7 mouse cellular contexts compared by ENCODE assay signal in genomic region chr1:51996751-51997659, GRCm38 (mm10). TPM values are rescaled to one million over a fixed set of nuclear protein-coding genes. Genes with fewer than 3 reads are reported as not detected.
DNase-seq lines count a peak whose midpoint lies in the region; ATAC-seq and TF ChIP-seq lines count a peak whose summit lies in the region.

No protein-coding gene starts in this region.

- WGBS in liver, embryonic 16.5 days (ENCODE audit: insufficient replicate concordance): 52% methylated on average over 11 of the region's 11 CpGs
- 31% methylated on average over 11 of the region's 11 CpGs for WGBS in limb, embryonic 14.5 days
- 23% methylated on average over 11 of the region's 11 CpGs for WGBS in stomach, embryonic 15.5 days

- H3K9me3 ChIP-seq in liver, embryonic 16.5 days (replicated peaks; ENCODE audit: control insufficient read depth, low read length): no peaks in the 10 kb centered on the region
- H3K9me3 ChIP-seq in limb, embryonic 14.5 days (ENCODE audit: control insufficient read depth, low read length): no peaks in the 10 kb centered on the region
- H3K9me3 ChIP-seq in stomach, embryonic 15.5 days: no peaks in the 10 kb centered on the region

- H3K9ac ChIP-seq in liver, embryonic 16.5 days (ENCODE audit: low read depth, low read length): no peak overlapping the region
- H3K9ac ChIP-seq in limb, embryonic 14.5 days (ENCODE audit: low read depth, low read length, severe bottlenecking): no peak overlapping the region
- H3K9ac ChIP-seq in stomach, embryonic 15.5 days: no peak overlapping the region

- no peak overlapping the region for H3K4me2 ChIP-seq in liver, embryonic 16.5 days (ENCODE audit: low read depth, low read length)
- no peak overlapping the region for H3K4me2 ChIP-seq in limb, embryonic 14.5 days (replicated peaks; ENCODE audit: low read depth, low read length, severe bottlenecking)
- H3K4me2 ChIP-seq in stomach, embryonic 15.5 days: peak overlapping the region; percentile 21; the same call in 1 of the 2 replicates

- H3K27ac ChIP-seq in liver, embryonic 16.5 days (ENCODE audit: low read length): no peak overlapping the region
- peak overlapping the region; percentile 40; the same call in 1 of the 2 replicates for H3K27ac ChIP-seq in limb, embryonic 14.5 days (replicated peaks; ENCODE audit: low read depth, low read length)
- peak overlapping the region; percentile 82 for H3K27ac ChIP-seq in stomach, embryonic 15.5 days

- H3K4me1 ChIP-seq in liver, embryonic 16.5 days (ENCODE audit: control insufficient read depth, low read depth, low read length): no peaks in the 10 kb centered on the region
- H3K4me1 ChIP-seq in limb, embryonic 14.5 days (ENCODE audit: control insufficient read depth, insufficient read depth, low read length): peaks cover 10% of the 10 kb centered on the region; the same call in 1 of the 2 replicates
- H3K4me1 ChIP-seq in stomach, embryonic 15.5 days: peaks cover 10% of the 10 kb centered on the region

- no peak for DNase-seq in liver
- peak; percentile 12 to 21 for DNase-seq in heart, adult 9 months (ENCODE audit: low spot score in 2 of 2)
- peak; percentile 59 for DNase-seq in limb, embryonic 14.5 days (ENCODE audit: low spot score)
- no peak for DNase-seq in thymus, postnatal 0 days (ENCODE audit: low spot score)

- no peak overlapping the region for H3K4me3 ChIP-seq in liver, embryonic 16.5 days (ENCODE audit: low read depth, low read length)
- no peak overlapping the region for H3K4me3 ChIP-seq in limb, embryonic 14.5 days (replicated peaks; ENCODE audit: low read length)
- H3K4me3 ChIP-seq in stomach, embryonic 15.5 days (replicated peaks): no peak overlapping the region

- H3K27me3 ChIP-seq in liver, embryonic 16.5 days (ENCODE audit: control insufficient read depth, insufficient read depth, low read depth, low read length): no peaks in the 10 kb centered on the region
- no peaks in the 10 kb centered on the region for H3K27me3 ChIP-seq in limb, embryonic 14.5 days (ENCODE audit: control insufficient read depth, insufficient read depth, low read length)
- no peaks in the 10 kb centered on the region for H3K27me3 ChIP-seq in stomach, embryonic 15.5 days (replicated peaks)

- peak; percentile 45; the same call in 1 of the 2 replicates for ATAC-seq in liver, embryonic 16.5 days (ENCODE audit: low read depth)
- peak; percentile 72 for ATAC-seq in limb, embryonic 14.5 days (ENCODE audit: low FRiP score, low read depth)
- peak; percentile 90 for ATAC-seq in stomach, embryonic 15.5 days (ENCODE audit: insufficient read depth, low FRiP score, low read depth)
- no peak for ATAC-seq in granulocyte monocyte progenitor cell, adult 5-6 weeks (replicated peaks; ENCODE audit: poor library complexity, severe bottlenecking)

- H3K36me3 ChIP-seq in liver, embryonic 16.5 days (ENCODE audit: control insufficient read depth, insufficient read depth): no peaks in the 10 kb centered on the region
- no peaks in the 10 kb centered on the region for H3K36me3 ChIP-seq in limb, embryonic 14.5 days (ENCODE audit: control insufficient read depth, insufficient read depth, low read length)
- H3K36me3 ChIP-seq in stomach, embryonic 15.5 days: no peaks in the 10 kb centered on the region

- TF ChIP-seq POLR2A in limb, embryonic 14.5 days (IDR thresholded peaks at IDR 0.05; ENCODE audit: borderline replicate concordance, extremely low read depth, insufficient read depth, insufficient read length): no peak

RNA-seq across cellular contexts. Expression of gene Stat4, which starts 10.1 kb away (rescaled TPM):
- polyA plus RNA-seq in liver, embryonic 16.5 days (2015; fragmentation: Nextera tagmentation; extraction: Ambion mirVana): 1.2 and 1.6 TPM in 2 replicates
- polyA plus RNA-seq in limb, embryonic 14.5 days (2012; rRNA removed): 0.44 and 0.60 TPM in 2 replicates
- 0.51 and 2.1 TPM in 2 replicates for polyA plus RNA-seq in limb, embryonic 14.5 days (2014; fragmentation: Nextera tagmentation; extraction: Ambion mirVana)
- polyA plus RNA-seq in stomach, embryonic 15.5 days (2015; fragmentation: Nextera tagmentation; extraction: Ambion mirVana): 2.5 and 2.6 TPM in 2 replicates
- 36.8 and 38.6 TPM in 2 replicates for polyA plus RNA-seq in thymus, postnatal 0 days (2015; fragmentation: Nextera tagmentation; extraction: Ambion mirVana)
- 32.2 and 34.1 TPM in 2 replicates for total RNA-seq in granulocyte monocyte progenitor cell, adult 5-6 weeks (2014; fragmentation: Nextera tagmentation)
- total RNA-seq in granulocyte monocyte progenitor cell, adult 5-6 weeks (2017): 21.5 and 26.1 TPM in 2 replicates

Comparison
In these comparisons a context has a peak if more than half of its experiments do, and no peak if none do; other contexts are left out.
1. DNase-seq: peak in heart, adult 9 months (2 of 2) and limb, embryonic 14.5 days (single experiment); none in liver (single experiment) and thymus, postnatal 0 days (single experiment).
2. RNA of gene Stat4, which starts 10.1 kb away (polyA plus RNA-seq): 36.8 to 38.6 TPM in thymus, postnatal 0 days; 2.5 to 2.6 TPM in stomach, embryonic 15.5 days, 1.2 to 1.6 TPM in liver, embryonic 16.5 days and 0.44 to 2.1 TPM in limb, embryonic 14.5 days; every median in the first group is over 10 times any median in the second.